Mouse (Mus musculus): ENCODE data around the gene Whrn. TPM values are rescaled to one million over a fixed set of nuclear protein-coding genes. Genes with fewer than 3 reads are reported as not detected.

Whrn gene
- polyA plus RNA-seq, 1 experiment = not detected

- 86% methylated on average over 8 of the region's 8 CpGs for WGBS
- H3K4me1 ChIP-seq (ENCODE audit: control insufficient read depth, insufficient read depth, low read length) = no peaks in the 10 kb centered on the region; the same call in 1 of the 2 replicates
- TF ChIP-seq CTCF (IDR thresholded peaks at IDR 0.05; ENCODE audit: insufficient read depth, low read depth, low read length) (no peak), POLR2A (IDR thresholded peaks at IDR 0.05; ENCODE audit: insufficient read depth, low read depth, low read length) (no peak)
- no peak overlapping the region for H3K27ac ChIP-seq (ENCODE audit: insufficient read depth, low read depth, low read length)
- no peak overlapping the region for H3K4me3 ChIP-seq (ENCODE audit: insufficient read depth, low read depth, low read length)
Measured at GRCm38 (mm10) chr4:63525514-63525913, 29.7 kb upstream of the Whrn start.

GRCm38 (mm10) chr4:63521813-63522419 lies 26.1 kb upstream of the Whrn start:
- TF ChIP-seq POLR2A (IDR thresholded peaks at IDR 0.05; ENCODE audit: insufficient read depth, low read depth, low read length) (no peak), CTCF (IDR thresholded peaks at IDR 0.05; ENCODE audit: insufficient read depth, low read depth, low read length) (no peak)
- Histone ChIP-seq H3K4me1 (ENCODE audit: control insufficient read depth, insufficient read depth, low read length) (no peaks in the 10 kb centered on the region), H3K4me3 (ENCODE audit: insufficient read depth, low read depth, low read length) (no peak overlapping the region), H3K27ac (ENCODE audit: insufficient read depth, low read depth, low read length) (no peak overlapping the region)
- 89% methylated on average over 2 of the region's 2 CpGs for WGBS

GRCm38 (mm10) chr4:63515021-63515420 lies 19.2 kb upstream of the Whrn start:
- Histone ChIP-seq H3K4me1 (ENCODE audit: control insufficient read depth, insufficient read depth, low read length) (no peaks in the 10 kb centered on the region), H3K4me3 (ENCODE audit: insufficient read depth, low read depth, low read length) (no peak overlapping the region), H3K27ac (ENCODE audit: insufficient read depth, low read depth, low read length) (no peak overlapping the region)
- 84% methylated on average over 5 of the region's 5 CpGs for WGBS
- no peak for TF ChIP-seq CTCF (IDR thresholded peaks at IDR 0.05; ENCODE audit: insufficient read depth, low read depth, low read length)
- TF ChIP-seq POLR2A (IDR thresholded peaks at IDR 0.05; ENCODE audit: insufficient read depth, low read depth, low read length) = no peak

- TF ChIP-seq POLR2A (IDR thresholded peaks at IDR 0.05; ENCODE audit: insufficient read depth, low read depth, low read length) = no peak
- no peak for TF ChIP-seq CTCF (IDR thresholded peaks at IDR 0.05; ENCODE audit: insufficient read depth, low read depth, low read length)
- WGBS = 67% methylated on average over 4 of the region's 4 CpGs
Measured at GRCm38 (mm10) chr4:63514454-63514984, 18.7 kb upstream of the Whrn start.

GRCm38 (mm10) chr4:63512921-63513320 lies 17.1 kb upstream of the Whrn start:
- TF ChIP-seq POLR2A (IDR thresholded peaks at IDR 0.05; ENCODE audit: insufficient read depth, low read depth, low read length) (no peak), CTCF (IDR thresholded peaks at IDR 0.05; ENCODE audit: insufficient read depth, low read depth, low read length) (no peak)
- no peak overlapping the region for H3K27ac ChIP-seq (ENCODE audit: insufficient read depth, low read depth, low read length)
- WGBS = 91% methylated on average over 2 of the region's 2 CpGs
- no peak overlapping the region for H3K4me3 ChIP-seq (ENCODE audit: insufficient read depth, low read depth, low read length)
- no peaks in the 10 kb centered on the region for H3K4me1 ChIP-seq (ENCODE audit: control insufficient read depth, insufficient read depth, low read length)

More at GRCm38 (mm10) chr4:63514454-63514984, 18.7 kb upstream of the Whrn start:
- Histone ChIP-seq H3K27ac (ENCODE audit: insufficient read depth, low read depth, low read length) (no peak overlapping the region), H3K4me1 (ENCODE audit: control insufficient read depth, insufficient read depth, low read length) (no peaks in the 10 kb centered on the region), H3K4me3 (ENCODE audit: insufficient read depth, low read depth, low read length) (no peak overlapping the region)

GRCm38 (mm10) chr4:63508232-63508631 lies 12.4 kb upstream of the Whrn start:
- Histone ChIP-seq H3K4me1 (ENCODE audit: control insufficient read depth, insufficient read depth, low read length) (no peaks in the 10 kb centered on the region), H3K4me3 (ENCODE audit: insufficient read depth, low read depth, low read length) (no peak overlapping the region), H3K27ac (ENCODE audit: insufficient read depth, low read depth, low read length) (no peak overlapping the region)
- WGBS = 34% methylated on average over 4 of the region's 4 CpGs
- TF ChIP-seq POLR2A (IDR thresholded peaks at IDR 0.05; ENCODE audit: insufficient read depth, low read depth, low read length) (no peak), CTCF (IDR thresholded peaks at IDR 0.05; ENCODE audit: insufficient read depth, low read depth, low read length) (peak; percentile 32; the same call in 1 of the 2 replicates)

- WGBS = 65% methylated on average over 5 of the region's 5 CpGs
- Histone ChIP-seq H3K4me3 (ENCODE audit: insufficient read depth, low read depth, low read length) (no peak overlapping the region), H3K4me1 (ENCODE audit: control insufficient read depth, insufficient read depth, low read length) (no peaks in the 10 kb centered on the region), H3K27ac (ENCODE audit: insufficient read depth, low read depth, low read length) (no peak overlapping the region)
- no peak for TF ChIP-seq POLR2A (IDR thresholded peaks at IDR 0.05; ENCODE audit: insufficient read depth, low read depth, low read length)
- TF ChIP-seq CTCF (IDR thresholded peaks at IDR 0.05; ENCODE audit: insufficient read depth, low read depth, low read length) = no peak
Measured at GRCm38 (mm10) chr4:63507478-63507877, 11.7 kb upstream of the Whrn start.

GRCm38 (mm10) chr4:63503949-63504348 lies 8.2 kb upstream of the Whrn start:
- TF ChIP-seq CTCF (IDR thresholded peaks at IDR 0.05; ENCODE audit: insufficient read depth, low read depth, low read length) = no peak
- no peak for TF ChIP-seq POLR2A (IDR thresholded peaks at IDR 0.05; ENCODE audit: insufficient read depth, low read depth, low read length)
- no peak overlapping the region for H3K27ac ChIP-seq (ENCODE audit: insufficient read depth, low read depth, low read length)
- no peak overlapping the region for H3K4me3 ChIP-seq (ENCODE audit: insufficient read depth, low read depth, low read length)
- WGBS = 80% methylated on average over 5 of the region's 5 CpGs
- no peaks in the 10 kb centered on the region for H3K4me1 ChIP-seq (ENCODE audit: control insufficient read depth, insufficient read depth, low read length)

GRCm38 (mm10) chr4:63501050-63501449 lies 5.3 kb upstream of the Whrn start:
- Histone ChIP-seq H3K27ac (ENCODE audit: insufficient read depth, low read depth, low read length) (no peak overlapping the region), H3K4me1 (ENCODE audit: control insufficient read depth, insufficient read depth, low read length) (0 out of 2 replicates have a peak, but pooled peaks cover 2% of the 10 kb centered on the region), H3K4me3 (ENCODE audit: insufficient read depth, low read depth, low read length) (no peak overlapping the region)
- TF ChIP-seq POLR2A (IDR thresholded peaks at IDR 0.05; ENCODE audit: insufficient read depth, low read depth, low read length) (no peak), CTCF (IDR thresholded peaks at IDR 0.05; ENCODE audit: insufficient read depth, low read depth, low read length) (no peak)
- 65% methylated on average over 5 of the region's 5 CpGs for WGBS
